Mouse (Mus musculus) granulocyte monocyte progenitor cell, adult 5-6 weeks (primary cell): ENCODE measurements at regions not wholly inside any gene's neighbourhood (a gene's known extent, or its start where the extent isn't known, plus 50 kb on each side); places are given as distances from the start of the nearest gene placed in this dataset.
A peak's percentile ranks its signal among the peaks of the same experiment; 100 is the strongest.

ENCODE experiments used
- ATAC-seq: replicated peaks from 2 replicates; pipeline ENCODE4 v1.8.0; 2016; ENCODE audit warnings: mild to moderate bottlenecking, moderate TSS enrichment, inconsistent platforms; ENCODE audit not compliant: poor library complexity, severe bottlenecking

DNA sequence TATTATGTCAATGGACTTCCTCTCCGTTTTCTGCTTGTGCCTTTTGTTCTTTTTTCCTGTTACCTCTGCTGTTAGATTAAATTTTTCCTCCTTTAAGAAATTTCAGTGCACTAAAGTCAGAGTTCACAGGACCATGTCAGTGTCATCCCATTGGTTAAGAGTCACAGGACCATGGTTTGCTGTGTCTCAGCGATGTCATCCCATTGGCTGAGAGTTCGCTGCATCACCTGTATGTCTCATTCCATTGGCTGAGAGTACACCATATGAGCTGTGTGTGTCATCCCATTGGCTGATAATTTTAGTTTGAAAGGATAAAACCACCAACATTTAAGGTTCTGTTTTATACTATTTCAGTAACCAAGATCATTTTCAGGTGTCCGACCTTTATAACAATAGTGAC is 50.7 kb upstream of the Jade1 start:
- ATAC-seq: no peak

- no peak for ATAC-seq
Observed at GRCm38 (mm10) chr3:41502161-41502560, 53.4 kb upstream of the Jade1 start.

- peak; percentile 99 for ATAC-seq
Observed at GRCm38 (mm10) chr3:41501639-41502038, 53.9 kb upstream of the Jade1 start.

- no peak for ATAC-seq
Observed at GRCm38 (mm10) chr3:41501124-41501523, 54.4 kb upstream of the Jade1 start.

- ATAC-seq: no peak
Observed at GRCm38 (mm10) chr3:41499680-41500079, 55.9 kb upstream of the Jade1 start.

DNA sequence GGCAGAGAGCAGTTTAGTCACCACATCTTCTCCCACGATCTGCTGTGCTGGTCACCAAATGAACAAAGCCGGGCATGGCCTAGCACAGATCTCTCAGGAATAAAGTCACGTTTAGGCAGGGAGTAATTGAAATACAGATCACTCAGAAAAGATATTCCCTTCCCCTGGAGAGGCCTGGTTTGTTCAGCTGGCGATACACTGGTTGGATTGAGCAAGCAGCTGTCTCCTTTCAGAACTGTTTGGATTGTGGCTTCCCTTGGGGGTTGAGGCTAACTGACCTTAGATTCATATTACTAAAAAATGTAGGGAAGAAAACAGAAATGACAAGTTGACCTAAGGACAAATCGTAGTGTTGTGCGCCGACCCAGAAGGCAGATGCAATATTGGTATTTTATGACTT is 56.7 kb upstream of the Jade1 start:
- no peak for ATAC-seq

GRCm38 (mm10) chr3:41497771-41498170 is 57.8 kb upstream of the Jade1 start:
- ATAC-seq: no peak

DNA sequence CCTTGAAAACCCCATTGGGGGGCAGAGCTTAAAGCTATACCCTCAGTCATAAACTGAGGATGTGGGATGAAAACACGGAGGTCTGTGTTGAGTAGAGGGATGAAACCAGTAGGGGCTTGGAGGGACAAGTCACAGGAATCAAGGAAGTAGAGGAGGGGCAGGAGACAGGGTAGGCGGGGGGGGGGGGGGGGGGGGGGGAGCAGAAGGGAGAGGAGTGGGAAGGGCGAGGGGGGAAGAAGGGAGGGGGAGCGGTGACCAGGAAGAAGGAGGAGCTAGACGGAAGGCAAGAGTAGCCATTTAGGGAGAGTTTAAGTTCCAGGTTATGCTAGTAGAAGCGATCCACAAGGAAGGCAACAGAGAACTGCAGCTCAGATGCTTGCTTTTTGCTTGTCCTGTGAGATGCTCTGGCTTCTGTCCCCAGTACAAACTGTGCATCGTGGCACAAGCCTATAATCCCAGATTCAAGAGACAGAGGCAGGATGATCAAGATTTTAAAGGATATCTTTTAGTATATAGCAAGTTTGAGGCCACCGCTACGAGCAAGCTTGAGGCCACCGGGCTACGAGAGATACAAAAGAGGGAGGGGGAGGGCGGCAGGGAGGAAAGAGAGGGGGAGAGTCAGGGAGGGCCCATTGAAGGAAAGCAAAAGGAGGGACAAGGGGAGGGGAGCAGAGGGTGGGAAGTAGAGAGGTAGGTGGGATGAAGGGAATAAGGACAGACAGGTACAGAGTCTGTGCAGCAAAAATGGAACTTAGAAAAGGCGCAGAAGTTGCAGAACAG is 58.4 kb upstream of the Jade1 start:
- ATAC-seq: peak; percentile 21

- ATAC-seq: no peak
Observed at GRCm38 (mm10) chr3:41495893-41496292, 59.6 kb upstream of the Jade1 start.

DNA sequence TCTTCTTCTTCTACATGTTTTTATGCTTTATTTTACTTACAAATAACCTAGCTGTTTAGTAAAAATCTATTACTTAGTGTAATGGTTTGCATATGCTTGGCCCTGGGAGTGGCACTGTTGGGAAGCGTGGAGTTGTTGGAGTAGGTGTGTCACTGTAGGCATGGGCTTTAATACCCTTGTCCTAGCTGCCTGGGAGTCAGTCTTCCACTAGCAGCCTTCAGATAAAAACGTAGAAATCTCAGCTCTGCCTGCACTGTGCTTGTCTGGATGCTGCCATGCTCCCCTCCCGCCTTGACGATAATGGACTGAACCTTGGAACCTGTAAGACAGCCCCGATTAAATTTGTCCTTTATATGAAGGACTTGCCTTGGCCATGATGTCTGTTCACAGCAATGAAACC is 60.4 kb upstream of the Jade1 start:
- no peak for ATAC-seq

DNA sequence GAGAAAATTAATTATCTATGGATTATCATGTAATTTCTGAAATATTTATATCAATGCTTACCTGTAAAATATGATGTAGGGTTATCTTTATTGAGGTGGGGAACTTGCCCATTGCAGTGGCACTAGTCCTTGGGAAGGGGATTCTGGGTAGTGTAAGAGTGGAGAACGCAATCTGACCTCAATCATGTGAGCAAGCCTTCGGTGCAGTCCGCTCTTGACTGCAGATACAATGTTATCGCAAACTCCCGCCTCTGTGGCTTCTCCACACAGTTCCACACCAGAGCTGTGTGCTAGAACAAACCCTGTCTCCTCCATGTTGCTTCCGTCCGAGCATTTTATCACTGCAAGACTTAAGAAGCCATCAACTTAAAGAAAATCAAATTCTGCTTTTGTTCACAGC is 62.1 kb upstream of the Jade1 start:
- no peak for ATAC-seq

- ATAC-seq: no peak
Observed at GRCm38 (mm10) chr3:41492727-41493392, 62.7 kb upstream of the Jade1 start.

DNA sequence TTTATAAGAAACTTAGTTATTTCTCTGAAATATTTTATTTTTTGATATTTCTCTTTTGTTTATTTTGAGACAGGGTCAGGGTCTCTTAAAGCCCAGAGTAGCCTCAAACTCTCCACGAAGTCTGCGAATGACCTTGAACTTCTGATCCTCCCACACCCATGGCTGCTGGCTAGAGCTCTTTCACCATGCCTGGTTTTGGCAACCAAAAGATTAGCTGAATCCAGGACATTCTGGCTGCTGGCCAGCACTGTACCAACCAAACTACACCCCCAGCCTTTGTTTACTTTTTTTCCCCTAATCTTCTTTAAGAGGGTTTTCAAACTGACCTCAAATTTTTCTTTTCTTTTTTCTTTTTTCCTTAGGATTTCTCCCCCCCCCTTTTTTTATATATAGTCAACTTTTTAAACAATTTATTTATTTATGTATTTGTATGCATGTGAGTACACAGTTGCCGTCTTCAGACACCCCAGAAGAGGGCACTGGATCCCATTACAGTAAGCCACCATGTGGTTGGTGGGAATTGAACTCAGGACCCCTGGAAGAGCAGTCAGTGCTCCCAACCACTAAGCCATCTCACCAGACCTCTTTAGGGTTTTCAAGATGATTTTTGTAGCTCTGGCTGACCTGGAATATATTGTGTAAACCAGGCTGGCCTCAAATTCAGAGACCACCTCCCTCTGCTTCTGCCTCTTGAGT is 63.4 kb upstream of the Jade1 start:
- ATAC-seq: no peak

GRCm38 (mm10) chr3:41491185-41491584 is 64.3 kb upstream of the Jade1 start:
- ATAC-seq: no peak

GRCm38 (mm10) chr3:41489998-41490397 is 65.5 kb upstream of the Jade1 start:
- ATAC-seq: peak; percentile 50

- no peak for ATAC-seq
Observed at GRCm38 (mm10) chr3:41489571-41489970, 66.0 kb upstream of the Jade1 start.

GRCm38 (mm10) chr3:41488229-41488774 is 67.2 kb upstream of the Jade1 start:
- ATAC-seq: no peak

DNA sequence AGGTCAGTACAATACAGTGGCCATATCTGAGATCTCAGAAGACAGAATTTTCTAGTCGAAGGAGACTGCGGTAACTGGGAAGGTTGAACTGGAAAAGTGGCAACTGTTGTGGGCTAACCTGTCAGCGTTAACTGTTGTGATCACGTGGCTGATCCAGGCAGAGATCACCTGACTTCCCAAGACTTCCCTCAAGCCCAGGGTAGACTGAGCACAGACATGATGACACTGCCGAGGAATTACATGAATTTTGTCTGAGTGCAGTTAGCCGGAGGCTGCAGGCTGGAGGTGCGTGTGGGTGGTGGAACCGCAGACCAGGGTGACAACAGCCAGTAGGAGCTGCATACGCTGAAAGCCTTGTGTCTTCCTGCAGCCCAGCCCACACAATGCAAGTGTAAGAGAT is 70.6 kb upstream of the Jade1 start:
- no peak for ATAC-seq

GRCm38 (mm10) chr3:41483582-41483981 is 71.9 kb upstream of the Jade1 start:
- ATAC-seq: peak; percentile 25; the same call in 1 of the 2 replicates

DNA sequence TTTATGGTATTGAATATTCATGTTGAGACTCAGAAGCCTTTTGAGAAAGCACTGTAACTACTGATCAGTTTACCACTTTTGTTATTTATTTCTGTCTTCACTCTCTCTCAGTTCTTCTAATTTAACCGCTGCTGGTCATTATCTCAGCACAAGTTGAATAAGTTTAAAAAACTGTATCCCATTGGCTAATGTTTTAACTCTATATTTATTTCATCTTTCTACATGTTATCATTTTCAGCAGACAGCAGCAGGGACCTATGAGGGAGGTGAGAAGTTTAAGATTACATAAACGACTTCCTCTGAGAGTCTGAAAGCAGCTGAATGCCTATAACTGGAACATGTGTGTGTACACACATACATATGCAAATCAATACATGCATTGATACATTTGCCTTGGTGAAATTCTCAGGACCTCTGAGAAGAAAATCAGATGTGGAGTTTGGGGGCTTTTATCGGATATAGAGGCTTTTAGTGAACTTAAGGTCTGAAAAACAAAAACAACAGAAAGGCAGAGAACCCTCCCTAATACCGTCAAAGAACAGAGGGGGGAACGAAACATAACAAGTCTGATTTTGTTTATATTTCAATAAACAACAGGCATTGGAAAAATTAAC is 72.5 kb upstream of the Jade1 start:
- no peak for ATAC-seq

DNA sequence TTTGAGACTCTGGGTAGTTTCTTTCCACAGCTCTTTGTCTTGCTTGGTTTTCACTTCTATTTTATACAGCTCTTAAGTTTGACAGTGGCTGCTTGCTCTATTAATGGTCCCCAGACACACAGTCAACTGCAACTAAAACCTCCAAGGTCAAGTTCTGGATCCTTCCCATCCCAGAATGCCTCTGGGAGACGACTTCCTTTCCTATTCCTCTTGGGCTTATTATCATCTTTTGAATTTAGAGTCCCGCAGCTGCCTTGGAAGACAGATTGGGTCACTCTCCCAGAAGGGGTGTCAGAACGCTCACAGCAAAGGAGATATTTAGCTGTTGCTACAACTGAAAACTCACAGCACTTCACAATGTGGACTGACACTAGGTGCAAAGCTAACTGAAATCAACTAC is 75.3 kb upstream of the Jade1 start:
- no peak for ATAC-seq
